Mouse (Mus musculus): Measurements from ENCODE around the gene Spata4.
"Not testable (repeated sequence)": the region's sequence is repeated elsewhere in the genome, so short reads cannot be mapped to it uniquely, and the experiment has no call there.

The Spata4 gene

GRCm38 (mm10) chr8:54600671-54601251 is at the start of gene Spata4:
TSS of gene Spata4 (plus strand) at chr8:54600781.
- DNase-seq, result peak; percentile 9 to 37

GRCm38 (mm10) chr8:54554921-54555320 is 45.7 kb upstream of the Spata4 start:
- DNase-seq, result no peak

- DNase-seq, result no peak
Measured at GRCm38 (mm10) chr8:54562137-54562536, 38.4 kb upstream of the Spata4 start.

- no peak for DNase-seq
Measured at GRCm38 (mm10) chr8:54565181-54565580, 35.4 kb upstream of the Spata4 start.

- DNase-seq, result no peak
Measured at GRCm38 (mm10) chr8:54565603-54566260, 34.8 kb upstream of the Spata4 start.

GRCm38 (mm10) chr8:54567168-54567567 is 33.4 kb upstream of the Spata4 start:
- DNase-seq, result no peak

DNA sequence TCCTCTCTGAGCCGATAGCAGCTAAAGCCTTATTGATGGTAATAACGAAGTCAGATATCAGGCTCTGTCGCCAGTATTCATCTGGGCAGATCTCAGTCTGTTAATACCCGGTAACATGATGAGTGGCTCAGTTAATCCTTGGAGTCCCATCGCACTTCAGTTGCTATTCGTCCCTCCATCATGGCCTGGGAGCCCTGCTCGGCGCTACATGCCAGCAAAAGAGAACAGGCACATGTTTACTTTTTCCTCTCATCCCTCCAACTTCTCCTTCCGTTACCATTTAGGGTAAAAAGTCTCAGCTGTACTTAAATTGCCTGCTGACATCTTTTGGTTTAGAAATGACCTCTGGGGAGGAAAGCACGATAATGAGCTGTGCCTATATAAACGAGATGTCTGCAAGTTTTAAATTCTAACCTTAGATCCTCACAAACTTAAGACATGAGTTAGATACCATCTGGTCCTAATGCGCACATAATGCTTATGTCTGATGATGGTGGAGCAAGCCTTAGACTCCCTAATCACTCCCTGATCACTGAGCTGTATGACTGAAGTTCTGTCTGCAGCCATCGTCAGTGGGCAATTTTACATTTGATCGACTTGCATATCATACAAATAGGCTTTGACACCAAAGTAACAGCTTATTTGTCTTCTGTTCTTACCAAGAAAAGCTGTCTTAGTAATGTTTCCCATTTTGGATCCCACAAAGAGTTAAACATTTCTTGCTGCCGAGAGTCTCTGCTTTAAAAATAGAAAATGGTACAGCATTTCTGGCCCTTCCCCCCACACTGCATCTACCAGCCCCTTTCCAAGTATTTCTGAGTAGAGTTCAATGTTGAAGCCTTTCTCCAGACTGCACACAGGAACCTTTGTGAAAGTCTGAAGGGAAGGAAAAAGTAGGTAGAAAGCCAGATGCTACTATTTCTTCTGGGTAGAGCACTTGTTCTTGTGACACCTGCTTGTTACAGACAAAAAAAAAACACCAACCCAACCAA is 29.7 kb upstream of the Spata4 start:
- no peak for DNase-seq

DNA sequence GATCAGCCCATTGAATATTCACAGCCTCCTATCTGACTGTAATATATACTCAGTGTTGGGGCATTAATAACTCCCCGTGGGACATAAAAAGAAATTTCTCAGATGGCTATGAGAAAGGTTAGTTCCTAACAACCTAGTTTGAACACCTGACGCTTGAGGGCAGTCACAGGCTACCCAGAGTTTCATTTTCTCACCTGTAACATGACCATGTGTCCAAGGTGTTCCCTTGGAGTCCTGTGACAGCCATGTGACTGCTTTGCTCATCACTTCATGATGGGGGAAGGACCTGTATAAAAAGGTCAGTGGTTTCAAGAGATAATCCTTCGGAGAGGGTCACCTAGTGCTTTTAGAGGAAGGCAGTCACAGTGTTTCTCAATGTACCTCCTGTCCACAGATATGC is 19.1 kb upstream of the Spata4 start:
- DNase-seq, result no peak

DNA sequence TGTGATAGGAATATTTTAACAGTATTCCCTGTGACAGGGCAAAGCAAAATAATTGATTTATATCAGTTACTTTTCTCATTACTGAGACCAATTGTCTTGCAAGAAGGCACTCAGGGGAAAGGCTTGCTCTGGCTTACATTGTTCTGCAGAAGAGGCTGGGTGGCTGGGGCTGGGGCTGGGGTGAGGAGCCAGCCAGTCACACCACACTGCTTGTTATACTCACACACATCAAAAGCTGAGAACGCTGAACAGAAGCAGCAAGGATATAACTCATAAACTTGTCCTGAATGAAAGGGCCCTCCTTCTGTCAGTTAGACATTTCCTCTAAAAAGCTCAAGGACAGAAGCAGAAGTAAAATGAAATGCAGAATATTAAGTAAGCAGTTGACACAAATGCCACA is 17.7 kb upstream of the Spata4 start:
- no peak for DNase-seq

GRCm38 (mm10) chr8:54594634-54595033 is 5.9 kb upstream of the Spata4 start:
- no peak for DNase-seq

GRCm38 (mm10) chr8:54596051-54596450 is 4.5 kb upstream of the Spata4 start:
- no peak for DNase-seq

GRCm38 (mm10) chr8:54596940-54597339 is 3.6 kb upstream of the Spata4 start:
- no peak for DNase-seq

- no peak for DNase-seq
Measured at GRCm38 (mm10) chr8:54597386-54597785, 3.2 kb upstream of the Spata4 start.

DNA sequence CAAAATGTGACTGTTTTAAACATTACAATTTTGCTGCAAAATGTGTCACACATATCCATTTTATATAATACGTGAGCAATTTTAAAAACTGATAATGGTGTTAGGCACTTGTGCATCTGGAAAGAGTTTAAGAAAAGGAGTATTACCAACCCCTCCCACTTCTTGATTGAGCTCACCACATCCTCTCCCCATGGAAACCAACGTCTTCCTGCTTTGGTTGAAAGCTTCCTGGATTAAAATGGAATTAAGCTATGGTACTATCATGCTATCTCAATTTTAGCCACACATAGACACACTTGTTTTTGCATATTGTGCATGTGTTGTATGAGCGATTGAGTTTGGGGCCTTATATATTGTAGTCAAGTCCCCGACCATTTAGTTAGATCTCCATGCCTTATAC is 2.9 kb downstream of the Spata4 start:
- DNase-seq, result no peak

- no peak for DNase-seq
Measured at GRCm38 (mm10) chr8:54609336-54609735, 8.8 kb downstream of the Spata4 start.

- no peak for DNase-seq
Measured at GRCm38 (mm10) chr8:54610238-54610637, 9.7 kb downstream of the Spata4 start.

- not testable (repeated sequence) for DNase-seq
Measured at GRCm38 (mm10) chr8:54616710-54617109, 16.1 kb downstream of the Spata4 start.

- DNase-seq, result no peak
Measured at GRCm38 (mm10) chr8:54638634-54639033, 38.1 kb downstream of the Spata4 start.

All from lung, postnatal 4 days (tissue).